Mouse (Mus musculus) skeletal muscle tissue, adult 2 months (tissue): ENCODE measurements at regions not wholly inside any gene's neighbourhood (a gene's known extent, or its start where the extent isn't known, plus 50 kb on each side); places are given as distances from the start of the nearest gene placed in this dataset.

Source experiments
- DNase-seq: peaks from one replicate; pipeline ENCODE4 v3.0.0-alpha.2; 2012; ENCODE audit warnings: low read depth, low spot score

DNA sequence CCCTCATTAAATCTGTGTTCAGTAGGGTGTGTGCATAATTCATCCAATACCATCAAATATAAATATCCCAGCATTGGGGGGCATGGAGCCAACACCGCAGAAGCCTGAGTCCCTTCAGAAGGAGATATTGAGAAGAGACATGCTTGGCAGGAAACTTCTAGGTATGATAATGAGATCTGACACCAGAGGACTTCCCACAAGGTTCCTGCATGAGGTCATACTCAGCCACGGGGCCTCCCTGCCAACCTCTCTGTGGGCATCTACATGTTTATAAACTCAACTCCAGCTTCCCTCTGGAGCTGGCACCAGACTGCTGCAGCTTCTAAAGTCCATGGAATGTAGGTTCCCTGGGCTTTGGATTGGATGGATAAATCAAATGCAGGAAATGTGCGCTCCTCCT, 587.4 kb upstream of the Kdm8 start:
- no peak for DNase-seq

DNA sequence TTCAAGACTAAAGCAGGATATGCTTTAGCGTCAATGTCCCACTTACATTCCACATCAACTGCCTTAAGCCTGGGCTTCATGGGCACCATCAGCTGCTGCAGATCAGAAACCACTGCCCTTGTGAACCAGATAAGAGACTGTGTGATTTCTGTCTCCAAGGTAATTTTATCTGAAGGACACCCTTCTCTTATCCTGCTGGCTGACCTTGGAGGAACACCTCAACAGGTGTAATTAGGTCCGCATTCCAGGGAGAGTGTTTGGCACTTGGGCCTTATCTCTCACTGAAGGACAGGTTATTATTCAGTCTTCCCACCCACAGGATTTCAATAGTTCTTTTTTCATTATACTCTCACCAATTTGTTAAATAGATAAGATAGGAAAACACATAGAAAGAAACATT, 583.1 kb upstream of the Kdm8 start:
- no peak for DNase-seq

DNA sequence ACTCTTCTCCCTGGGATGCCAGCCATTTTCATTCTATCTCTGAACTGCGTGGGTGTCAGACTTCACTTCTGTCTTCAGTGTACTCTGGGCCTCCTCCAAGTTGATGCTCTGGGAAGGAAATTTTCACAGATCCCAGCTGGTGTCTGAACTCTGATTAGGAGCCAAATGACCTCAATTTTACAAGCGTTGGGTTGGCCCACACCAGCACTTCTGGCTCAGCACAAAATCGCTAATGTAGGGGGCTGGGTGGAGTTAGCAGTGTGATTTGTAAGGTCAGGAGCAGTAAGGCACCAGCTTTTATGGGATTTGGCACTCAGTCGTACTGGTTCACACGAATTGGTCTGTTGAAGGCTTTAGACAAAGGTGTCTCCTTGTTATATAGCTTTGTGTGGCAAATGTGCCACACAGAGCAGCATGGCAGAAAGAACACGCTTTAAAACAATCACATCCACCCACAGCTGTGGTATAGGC, 576.3 kb upstream of the Kdm8 start:
- DNase-seq = peak; percentile 75

DNA sequence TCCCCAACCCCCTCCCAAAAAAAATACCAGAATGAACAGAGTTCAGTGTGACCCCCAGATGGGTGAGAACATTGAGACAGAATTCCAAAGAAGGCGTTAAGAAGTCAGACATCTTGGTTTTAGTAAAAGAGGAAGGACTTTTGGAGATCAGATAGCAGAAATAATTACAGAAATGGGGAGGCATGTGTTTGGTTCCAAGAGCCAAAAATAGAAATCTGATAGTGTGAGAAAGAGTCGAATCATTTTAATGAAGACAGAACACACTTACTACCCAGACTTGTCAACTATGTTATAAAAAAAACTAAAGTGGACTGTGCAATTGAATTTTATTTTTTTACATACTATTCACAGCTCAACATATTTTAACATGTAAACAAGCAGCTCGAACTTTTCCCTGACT, 575.9 kb upstream of the Kdm8 start:
- no peak for DNase-seq

DNA sequence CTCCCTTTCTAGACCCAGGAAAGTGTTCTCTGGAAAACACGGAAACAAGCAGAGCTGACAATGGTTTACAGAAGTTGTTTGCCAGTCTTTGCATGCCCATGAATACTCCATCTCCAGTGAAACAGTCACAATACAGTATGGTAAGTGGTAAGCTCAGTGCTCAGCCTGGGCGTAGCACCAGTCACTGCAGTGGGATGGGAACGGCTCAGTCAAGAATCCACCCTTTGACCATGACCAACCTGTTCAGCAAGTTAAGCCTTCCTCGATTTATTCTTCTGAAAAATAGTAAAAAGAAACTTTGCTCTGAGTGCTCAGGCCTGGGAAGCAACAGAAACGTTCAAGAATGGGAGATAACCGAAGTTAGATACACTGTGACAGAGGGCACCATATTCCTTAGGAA, 563.7 kb upstream of the Kdm8 start:
- DNase-seq = no peak

DNA sequence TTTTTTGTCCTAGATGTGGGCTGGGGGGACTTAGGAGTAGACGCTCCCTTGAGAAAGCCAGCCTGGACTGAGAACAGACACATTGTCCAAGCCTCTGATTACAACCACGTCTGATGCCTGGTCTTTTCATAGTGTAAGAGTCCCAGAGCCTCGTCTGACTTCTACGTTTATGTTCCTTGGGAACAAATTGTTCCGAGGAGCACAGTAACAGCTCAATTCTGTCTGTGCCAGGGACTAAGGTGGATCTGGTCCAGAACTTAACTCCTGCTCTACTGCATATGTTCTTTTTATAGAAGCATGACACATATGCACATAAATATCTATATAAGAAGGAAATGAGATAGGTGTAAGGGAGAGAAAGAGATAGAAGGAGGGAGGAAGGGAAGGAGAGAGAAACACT, 537.2 kb upstream of the Kdm8 start:
- peak; percentile 68 for DNase-seq

DNA sequence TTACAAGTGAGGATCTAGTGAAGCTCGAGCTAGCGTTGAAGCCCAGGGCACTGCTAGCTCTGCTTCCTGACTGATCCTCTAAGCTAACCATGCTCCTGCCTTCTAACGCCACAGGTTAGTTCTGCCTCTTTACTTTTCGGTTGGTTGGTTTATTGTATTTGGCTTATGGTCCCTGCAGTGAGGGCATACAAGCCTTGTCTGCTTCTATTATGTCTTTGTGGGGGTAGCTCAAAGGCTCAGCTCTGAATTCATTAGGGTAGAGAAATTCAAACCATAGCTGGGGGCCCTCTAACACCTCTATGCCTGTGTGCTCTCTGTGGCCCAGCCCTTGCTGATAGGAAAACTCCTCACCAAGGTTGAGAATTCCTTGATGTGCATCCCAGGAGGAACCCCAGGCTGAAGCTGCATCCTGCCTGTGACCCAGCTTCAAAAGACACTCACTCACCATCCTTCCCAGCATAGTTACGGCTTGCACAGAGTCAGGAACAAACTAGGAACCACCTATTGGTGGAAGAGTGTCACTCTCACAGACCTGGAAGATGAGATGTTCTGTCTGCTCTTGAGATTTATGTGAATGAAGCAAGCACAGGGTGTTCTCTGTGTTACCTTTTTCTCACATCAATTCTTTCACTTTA, 536.7 kb upstream of the Kdm8 start:
- DNase-seq = no peak

DNA sequence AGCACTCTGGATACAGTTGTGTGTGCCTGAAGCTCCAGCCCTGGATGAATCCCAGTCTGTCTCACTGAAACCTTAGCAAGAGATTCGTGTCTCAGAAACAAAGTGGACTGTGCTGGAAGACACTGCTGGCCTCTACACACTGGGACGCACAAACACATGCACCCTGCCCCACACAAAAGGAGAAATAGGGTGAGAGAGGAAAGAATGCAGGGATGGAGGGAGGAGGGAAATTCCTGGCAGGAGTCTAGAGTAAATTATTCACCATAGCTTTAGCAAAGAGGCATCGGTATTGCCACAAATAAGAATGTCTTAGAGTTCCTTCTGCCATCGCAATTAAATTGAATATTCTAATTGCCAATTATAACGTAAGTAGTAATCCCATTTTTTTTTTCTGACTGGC, 530.4 kb upstream of the Kdm8 start:
- DNase-seq = no peak

DNA sequence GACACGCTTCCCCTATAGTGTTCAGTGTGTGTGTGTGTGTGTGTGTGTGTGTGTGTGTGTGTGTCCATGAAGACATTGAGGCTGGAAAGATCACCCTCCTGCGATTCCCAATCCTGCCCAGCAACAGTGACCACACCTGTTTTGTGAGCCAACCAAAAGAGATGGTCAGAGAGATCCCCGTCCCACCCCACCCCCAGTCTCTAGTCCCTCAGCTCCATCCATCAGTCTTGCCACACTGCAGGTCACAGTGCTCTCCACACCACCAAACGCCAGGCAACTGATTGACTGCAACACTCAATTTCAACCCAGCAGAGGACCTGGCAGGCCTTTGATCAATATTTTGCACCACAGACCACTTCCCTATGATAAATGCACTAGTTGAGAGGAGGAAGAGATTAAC, 530.0 kb upstream of the Kdm8 start:
- DNase-seq = no peak

DNA sequence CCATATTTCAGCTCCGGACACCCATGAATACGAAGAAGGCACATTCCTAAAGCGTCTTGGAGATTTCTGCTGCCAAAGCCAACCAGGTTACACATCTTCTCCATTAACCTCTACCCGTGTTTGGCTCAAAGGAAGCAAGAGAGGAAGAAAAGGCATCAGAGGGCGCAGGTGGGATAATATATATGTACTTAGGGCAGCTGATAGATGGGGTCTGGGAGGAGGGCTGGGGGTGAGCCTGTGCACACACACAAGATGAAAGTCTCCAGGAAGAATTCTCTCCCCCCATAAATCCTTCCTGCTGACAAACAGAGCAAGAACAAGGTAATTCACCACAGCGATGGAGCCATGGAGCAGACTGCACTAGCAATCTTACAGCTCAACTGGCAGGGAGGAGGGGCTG, 529.5 kb upstream of the Kdm8 start:
- no peak for DNase-seq

DNA sequence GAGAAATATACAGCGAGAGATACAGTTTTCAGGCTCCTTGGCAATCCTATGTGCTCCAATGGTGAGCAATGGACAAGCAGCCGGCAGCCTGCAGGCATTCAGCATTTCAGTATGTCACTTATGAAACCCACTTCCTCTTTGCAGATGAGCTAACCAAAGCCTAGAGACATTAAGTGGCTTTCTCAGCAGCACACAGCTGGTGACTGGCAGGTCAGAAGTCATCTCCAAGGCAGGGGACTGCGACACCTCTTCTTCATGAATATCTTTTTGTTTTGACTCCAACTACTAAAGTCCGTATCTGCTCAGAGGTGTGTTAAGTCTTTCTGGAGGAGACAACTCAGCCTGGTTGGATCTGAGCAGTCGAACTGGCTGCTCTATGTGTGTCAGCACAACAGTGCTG, 528.8 kb upstream of the Kdm8 start:
- no peak for DNase-seq

DNA sequence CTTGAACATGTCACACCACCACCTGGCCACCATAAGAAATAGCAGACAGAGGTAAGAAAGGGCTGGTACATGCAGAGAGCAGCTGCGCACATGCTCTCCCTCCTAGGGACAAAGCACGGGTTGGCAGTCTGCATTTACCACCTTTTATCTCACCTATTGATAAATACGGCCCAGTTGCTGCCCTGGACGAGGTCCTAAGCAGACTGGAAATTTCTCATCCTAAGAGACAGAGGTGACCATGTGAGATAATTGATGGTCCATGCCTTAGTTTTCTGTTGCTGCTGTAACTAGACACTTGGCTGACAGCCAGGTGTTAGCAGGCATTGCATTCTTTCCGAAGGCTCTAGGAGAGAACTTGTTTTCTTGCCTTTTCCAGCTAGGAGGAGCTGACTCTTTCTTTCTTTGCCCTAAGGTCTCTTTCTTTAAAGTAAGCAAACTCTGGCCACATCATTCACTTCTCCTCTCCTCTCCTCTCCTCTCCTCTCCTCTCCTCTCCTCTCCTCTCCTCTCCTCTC, 526.8 kb upstream of the Kdm8 start:
- no peak for DNase-seq

DNA sequence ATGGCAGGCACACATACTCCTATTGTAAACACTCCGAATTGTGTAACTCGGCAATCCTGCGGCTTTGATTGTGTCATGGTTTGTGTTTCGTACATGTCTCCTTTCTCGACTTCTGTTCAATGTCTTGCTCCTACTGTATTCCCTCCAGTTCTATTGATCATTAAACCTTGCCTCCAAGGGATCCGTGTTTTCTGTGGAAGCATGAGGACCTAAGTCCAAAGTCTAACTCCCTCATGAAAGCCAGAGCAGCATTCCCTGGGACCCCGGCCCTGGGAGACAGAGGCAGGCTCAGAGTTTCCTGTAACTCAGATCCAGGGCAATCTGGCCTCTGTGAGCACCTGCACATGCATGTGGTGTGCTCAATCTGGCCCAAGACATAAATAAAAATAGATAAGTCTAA, 521.7 kb upstream of the Kdm8 start:
- DNase-seq = no peak

DNA sequence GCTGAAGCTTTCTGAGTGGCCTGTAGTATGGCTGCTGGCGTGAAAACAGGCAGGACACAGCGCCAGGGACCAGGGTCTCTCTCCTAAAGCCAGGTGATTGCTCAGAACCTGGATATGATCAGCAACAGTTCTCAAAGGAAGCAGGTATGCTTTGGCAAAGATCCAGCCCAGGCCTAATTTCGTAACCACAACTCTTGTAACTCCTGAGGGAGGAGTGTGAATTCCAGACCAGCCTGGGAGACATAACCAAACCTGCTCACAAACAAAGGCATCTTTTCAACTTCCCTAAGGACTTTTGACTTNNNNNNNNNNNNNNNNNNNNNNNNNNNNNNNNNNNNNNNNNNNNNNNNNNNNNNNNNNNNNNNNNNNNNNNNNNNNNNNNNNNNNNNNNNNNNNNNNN, 510.9 kb upstream of the Kdm8 start:
- DNase-seq = no peak

DNA sequence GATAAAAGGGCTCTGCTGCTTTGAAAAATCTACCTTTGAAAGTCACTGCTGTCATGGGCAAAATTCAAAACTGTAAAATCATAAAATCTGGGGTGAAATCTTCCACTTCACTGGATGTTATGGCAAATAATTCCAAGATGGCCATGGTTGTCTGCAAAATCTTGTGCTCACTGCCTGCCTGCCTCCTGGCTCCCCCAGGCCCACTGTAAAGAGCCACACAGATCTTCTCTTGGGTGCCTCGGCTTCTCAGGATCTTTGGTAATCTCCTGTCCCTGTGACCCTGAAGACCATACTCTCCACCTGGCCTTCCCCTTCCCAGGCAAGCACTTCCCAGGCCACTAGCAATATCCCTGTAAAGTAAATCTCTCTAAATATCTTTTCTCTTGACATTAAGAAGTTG, 505.1 kb upstream of the Kdm8 start:
- no peak for DNase-seq

DNA sequence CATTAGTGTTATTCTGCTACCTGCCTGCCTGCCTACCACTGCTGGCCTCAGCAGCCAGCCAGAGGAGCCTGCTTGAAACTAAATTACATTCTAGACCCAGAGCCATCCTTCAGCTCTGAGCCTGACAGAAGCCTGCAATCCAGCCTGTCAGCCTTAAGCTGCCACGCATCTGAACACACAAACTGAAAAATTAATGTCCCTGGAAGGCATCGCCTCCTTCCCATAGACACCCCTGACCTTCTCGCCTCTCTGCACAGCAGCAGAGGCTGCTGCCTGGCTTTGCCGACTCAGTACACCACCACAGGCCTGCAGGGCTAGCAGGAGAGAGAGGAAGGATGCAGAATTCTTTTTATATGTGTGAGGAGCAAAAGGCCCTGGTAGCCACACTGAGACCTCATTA, 502.9 kb upstream of the Kdm8 start:
- DNase-seq = no peak

DNA sequence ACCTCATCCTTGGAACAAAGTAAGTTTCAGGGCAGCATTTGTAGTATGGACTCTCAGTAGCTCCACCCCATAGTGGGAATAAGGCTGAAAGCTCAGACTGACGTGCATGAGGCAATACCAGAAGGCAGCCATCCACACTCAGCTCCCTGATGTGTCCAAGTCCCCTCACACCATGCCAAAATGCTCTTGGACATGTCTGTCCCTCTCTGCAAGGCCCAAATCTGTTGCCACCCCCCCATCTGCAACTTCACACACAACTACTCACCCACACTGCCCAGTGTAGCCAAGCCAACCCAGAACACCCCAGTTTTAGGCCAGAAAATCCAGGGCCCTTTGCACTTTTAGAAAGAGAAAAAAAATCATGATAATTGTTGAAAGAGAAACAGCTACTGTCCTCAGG, 498.1 kb upstream of the Kdm8 start:
- peak; percentile 26 for DNase-seq

DNA sequence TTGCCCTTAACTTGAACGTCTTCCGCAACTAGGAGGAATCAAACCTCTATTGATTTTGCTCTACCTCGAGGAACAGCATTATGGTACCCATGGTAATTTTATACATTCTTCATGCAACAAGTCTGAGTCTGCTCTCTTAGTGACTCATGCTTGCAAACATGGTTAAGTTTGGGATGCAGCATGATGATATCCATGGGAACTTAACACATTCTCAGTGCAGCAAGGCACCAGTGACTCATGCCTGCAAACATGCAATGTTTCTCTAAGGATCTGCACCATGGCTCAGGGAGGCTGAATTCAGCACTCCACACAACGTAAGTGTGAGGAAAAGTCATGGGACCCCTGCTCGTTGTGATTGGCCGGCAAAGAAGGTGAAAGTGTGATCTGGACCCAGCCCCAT, 487.1 kb upstream of the Kdm8 start:
- no peak for DNase-seq

DNA sequence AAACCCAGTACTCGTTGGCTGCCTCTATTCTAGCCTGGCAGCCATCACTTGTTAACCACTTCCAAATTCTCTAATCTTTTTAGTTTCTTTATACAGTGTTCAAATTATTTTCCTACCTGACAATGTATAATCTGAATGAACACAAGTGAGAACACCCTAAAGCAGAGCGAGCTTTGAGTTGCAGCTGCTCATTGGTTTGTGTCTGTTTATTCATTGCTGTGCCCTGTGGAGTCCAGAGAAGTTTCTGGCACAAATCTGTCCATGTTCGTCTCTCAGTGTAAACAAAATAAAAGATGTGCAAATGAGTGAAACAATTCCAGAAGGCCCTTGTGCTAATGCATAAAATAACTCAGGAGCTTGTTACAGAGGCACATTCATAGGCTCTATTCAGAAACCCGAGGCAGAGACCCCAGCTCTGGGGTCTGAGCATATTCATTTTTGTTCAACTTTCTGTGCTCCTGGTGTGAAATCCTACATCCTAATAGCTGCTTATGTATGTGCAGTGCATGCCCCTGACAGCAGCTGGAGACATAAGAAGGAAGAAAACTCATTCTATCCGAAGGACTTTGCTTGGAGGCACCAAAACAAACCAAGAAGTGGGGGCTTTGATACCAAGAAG, 469.5 kb upstream of the Kdm8 start:
- no peak for DNase-seq

DNA sequence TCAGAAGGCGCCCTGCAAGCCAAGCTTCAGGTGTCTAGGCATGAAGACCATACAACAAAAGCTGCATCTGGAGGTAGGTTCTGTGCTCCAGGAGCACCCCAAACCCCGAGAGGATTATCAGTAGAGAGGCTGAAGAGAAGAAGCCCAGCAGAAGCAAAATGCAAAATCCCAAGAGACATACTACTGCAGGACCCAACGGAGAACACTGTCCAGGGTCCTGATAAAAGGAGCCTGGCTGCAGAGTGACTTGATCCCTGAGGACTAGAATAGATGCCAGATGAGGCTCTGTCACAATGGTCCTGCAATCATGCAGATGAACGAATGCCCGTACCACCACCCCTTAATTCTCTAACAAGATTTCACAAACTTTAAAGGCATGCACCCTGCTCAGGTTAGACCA, 455.0 kb upstream of the Kdm8 start:
- no peak for DNase-seq

DNA sequence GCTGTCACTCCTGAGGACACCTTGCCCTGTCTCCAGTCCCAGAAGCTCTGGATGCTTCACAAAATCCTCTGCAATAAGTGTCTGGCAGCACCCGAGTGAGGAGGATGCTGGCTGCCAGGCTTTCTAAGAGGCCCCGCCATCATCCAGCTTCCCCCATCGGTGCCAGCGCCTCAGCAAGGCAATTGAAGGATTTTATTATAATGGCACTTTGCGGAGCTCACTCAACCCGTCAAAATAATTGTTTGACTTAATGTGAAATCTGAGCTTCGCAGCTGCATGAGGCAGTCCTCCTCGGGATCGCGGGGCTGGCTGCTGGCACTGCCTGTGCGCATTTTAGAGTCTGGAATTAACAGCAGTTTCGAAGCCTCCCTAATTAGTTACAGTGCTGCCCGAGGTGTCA, 453.8 kb upstream of the Kdm8 start:
- no peak for DNase-seq

DNA sequence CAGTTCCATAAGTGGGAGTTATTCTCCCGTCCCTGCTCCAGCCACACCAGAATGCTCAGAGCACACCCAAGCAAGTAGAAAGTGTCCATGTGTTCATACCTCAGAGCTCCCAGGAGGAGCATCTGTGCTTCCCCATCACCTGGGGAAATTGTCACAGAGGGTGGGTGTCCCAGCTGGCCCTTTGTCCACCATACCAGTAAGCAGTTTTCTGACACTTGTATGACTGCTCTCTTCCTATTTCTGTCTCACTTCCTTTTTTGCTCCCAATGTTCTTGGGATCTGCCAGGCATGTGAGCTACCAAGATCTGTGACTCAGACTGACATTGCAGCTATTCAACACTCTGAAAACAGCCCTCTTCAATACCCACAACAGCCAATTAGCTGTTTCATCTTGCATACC, 447.9 kb upstream of the Kdm8 start:
- DNase-seq = no peak

DNA sequence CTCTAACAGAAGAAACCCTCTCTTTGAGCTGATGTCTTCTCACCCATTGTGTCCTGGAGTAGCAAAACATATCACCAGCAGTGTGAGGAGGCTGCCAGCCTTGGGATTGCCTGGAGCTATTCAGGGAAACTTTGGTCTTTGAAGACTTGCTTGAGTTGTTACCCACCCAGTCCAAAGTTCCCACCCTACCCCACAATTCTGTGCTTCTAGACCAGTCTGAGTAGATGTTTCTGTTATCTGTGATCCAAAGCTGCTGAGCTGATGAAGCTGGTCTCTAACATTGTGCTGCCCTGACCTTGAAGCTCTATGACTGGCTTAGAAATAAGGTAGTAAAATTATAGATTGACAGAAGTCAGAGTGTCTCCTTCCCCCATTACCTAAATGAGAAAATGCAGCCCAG, 443.8 kb upstream of the Kdm8 start:
- DNase-seq = no peak

DNA sequence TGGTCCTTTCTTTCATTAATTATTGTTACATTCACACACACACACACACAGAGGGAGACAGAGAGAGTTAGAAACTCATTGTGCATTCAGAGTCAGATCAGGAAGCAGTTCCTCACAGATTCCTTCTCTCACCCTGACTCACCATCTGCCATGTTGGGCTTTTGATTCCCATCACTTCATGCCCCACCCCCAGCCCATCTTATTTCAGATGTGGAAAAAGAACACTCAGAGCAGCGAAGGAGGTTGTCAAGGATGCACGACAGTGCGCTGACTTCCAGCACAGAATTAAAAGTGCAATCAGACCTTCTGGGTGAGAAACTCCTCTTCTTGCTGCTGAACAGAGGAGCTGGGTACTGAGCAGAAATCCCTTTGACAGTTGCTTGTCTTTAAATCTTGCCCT, 438.8 kb upstream of the Kdm8 start:
- no peak for DNase-seq
